Mouse (Mus musculus) kidney, adult 11 months (tissue): ENCODE measurements around the gene Cd4.

ENCODE experiments used
- DNase-seq: peaks from one replicate; pipeline ENCODE4 v3.0.0; 2022

The Cd4 gene

DNA sequence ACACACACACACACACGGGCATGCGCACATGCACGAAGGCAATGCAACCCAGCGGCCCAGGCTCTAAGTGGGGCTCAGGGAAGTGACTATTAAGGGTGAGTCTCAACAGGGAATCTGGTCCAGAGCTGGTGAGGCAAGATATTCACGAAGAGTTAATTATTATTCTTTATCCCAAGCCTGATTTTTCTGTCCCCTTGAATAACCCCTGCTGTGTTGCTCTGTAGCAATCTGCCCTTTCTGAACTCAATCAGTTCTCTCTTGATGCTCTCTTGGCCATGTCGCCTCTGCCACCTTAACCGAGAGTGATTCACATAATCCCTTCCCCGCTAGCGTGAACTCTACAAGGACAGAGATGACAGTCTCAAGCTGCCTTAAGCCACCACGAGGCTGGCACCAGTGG lies 4.7 kb downstream of the Cd4 start:
- no peak for DNase-seq

DNA sequence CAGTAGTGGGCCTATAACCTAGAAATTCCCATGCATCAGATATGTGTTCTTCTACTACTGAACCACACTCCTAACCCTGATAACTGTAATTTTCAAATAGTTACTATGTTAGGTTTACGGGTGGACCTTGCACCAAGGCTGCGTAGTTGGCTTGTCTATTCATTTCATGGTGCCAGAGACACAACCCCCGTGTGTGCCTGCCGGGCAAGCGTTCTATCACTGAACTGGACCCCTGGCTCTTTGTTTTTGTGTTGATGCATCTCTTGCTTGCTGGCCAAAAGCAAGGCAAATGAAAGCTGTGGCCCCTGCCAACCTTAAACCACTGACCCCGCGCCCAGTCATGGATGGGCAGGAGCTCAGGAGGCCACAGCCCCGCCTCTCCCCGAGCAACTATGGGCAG lies 6.2 kb downstream of the Cd4 start:
- no peak for DNase-seq

DNA sequence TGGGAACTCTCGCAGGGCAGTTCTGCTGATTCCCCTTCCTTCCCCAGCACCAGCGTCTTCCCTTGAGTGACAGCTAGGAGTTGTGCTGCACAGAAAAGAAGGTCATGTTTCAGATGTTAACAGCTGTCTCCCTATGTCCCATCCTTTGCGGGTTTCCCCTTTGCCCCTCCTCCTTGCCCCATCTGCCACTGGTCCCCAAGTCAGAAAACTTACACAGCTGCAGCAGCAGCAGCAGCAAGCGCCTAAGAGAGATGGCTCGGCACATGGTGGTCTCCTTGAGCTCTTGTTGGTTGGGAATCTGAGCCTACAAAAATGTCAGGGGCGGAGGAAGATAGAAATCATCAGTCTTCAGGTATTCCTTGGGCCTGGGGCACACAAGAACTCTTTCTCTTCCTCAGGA lies 8.6 kb downstream of the Cd4 start:
- no peak for DNase-seq

DNA sequence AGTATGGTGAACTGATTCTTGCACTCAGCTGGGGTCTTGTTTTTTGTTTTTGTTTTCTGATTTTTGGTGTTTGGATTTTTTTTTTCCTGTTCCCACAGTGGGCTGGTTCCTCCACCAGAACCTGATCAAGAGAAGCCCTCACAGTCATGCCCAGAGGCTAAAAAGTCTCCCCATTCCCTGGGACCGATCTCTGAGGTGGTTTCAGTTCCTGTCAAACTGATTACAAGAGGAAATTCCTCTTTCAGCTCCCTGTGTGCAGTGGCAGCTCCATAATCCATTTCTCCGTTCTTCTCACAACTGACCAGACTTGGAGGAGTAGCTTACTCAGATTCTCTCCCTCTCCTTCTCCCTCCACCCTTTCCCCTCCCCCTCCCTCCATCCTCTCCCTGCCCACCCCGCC lies 13.7 kb downstream of the Cd4 start:
- DNase-seq = no peak

DNA sequence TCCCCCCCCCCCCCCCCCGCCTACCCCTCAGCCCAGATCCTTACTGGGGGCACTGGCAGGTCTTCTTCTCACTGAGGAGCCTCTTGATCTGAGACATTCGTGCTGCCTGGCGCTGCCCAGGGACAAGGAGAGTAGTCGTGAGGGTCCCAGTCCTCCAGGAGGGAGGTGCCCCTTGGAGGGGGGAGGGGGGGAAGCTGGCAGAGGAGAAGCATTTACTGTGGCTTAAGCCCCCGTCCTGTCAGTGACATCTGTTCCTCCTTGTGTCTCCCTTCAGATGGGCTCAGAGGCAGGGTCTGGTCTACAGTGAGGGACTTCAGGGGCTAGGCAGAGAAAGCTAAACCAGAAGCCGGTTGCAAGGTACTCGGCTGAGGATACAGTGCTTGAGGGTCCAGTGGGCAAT lies 21.5 kb downstream of the Cd4 start:
- DNase-seq = no peak

DNA sequence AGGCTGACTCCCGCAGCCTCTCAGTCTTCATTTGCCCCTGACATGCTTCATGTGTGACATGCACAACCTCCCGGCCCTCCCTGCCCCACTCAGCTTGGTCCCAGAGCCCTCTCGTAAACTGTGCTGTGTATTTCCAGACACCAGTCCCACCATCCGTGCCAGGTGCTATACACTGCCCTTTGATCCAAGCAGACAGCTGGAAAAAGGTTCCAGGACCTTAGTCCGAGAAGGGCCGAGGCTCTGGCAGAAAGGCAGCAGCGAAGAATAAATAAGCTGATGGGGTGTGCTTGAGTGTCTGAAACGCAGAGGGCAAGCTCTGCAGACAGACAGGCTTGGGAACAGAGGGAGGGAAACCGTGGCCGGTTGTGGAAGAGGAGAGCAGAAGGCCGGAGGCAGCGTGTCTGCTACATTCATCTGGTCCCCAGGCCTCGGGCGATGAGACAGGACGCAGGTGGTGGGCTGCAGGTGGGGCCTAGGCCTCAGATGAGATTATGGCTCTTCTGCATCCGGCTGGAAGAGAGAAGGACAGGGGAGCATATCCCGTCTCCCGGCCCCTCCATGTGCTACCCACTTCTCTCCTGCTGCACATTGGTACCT lies 22.2 kb downstream of the Cd4 start:
- DNase-seq = no peak

DNA sequence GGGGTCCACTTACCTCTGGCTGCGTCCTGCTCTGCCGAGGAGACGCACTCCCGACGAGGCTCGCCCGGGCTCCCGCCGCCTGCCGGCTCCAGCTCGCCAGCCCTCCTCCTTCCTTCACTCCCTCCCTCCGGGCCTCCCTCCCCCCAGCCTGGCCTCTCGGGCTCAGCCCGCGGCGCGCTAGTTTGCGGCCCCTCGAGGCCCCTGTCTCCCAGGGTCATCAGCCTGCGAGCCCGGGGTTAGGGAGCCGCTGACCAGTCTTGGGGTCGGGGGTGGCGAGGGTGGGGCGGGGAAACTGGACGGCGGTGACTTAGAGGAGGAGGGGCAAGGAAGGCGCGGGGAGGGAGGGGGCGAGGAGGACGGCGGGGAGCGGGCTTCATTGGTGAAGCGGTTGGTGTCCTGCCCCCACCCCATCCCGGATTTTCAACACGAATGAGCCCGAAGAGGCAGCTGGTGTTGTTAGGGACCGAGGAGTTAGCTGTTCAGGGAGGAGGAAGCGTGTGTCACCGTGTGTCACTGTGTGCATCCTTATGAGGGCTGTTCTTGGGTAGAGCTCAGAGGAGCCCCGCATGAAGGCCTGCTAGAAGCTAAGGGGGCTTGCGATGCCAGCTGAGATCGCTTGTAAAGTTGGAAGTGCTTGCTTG lies 24.2 kb downstream of the Cd4 start, which contains the start of gene Gpr162:
Gene Gpr162, minus strand, starts transcription at position 326 of the 641 bp plus-strand sequence.
- DNase-seq = peak; percentile 42

DNA sequence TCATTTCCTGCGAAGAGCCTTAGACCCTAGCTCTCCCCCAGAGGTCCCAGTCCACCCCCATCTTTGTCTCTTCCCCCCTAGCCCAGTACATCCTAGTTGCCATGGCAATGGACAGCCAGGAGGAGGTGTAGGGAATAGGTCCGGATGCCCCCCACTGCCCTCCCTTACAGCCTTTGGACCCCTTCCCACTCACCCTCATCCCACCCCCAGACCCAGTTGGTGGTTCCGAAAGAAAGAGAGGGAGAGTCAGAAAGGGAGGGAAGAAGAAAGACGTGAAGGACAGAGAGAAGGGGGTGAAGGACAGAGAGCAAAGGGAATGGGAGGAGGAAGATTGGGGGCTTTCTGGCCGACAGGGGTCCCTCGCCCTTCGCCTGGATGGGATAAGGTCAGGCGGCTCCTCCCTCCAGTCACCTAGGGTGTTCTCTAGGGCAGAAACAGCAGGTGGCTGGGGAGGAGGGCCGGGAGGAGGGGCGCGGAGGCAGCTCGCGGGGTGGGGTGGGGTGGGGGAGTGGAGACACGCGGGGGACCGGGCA lies 24.8 kb downstream of the Cd4 start:
- no peak for DNase-seq

DNA sequence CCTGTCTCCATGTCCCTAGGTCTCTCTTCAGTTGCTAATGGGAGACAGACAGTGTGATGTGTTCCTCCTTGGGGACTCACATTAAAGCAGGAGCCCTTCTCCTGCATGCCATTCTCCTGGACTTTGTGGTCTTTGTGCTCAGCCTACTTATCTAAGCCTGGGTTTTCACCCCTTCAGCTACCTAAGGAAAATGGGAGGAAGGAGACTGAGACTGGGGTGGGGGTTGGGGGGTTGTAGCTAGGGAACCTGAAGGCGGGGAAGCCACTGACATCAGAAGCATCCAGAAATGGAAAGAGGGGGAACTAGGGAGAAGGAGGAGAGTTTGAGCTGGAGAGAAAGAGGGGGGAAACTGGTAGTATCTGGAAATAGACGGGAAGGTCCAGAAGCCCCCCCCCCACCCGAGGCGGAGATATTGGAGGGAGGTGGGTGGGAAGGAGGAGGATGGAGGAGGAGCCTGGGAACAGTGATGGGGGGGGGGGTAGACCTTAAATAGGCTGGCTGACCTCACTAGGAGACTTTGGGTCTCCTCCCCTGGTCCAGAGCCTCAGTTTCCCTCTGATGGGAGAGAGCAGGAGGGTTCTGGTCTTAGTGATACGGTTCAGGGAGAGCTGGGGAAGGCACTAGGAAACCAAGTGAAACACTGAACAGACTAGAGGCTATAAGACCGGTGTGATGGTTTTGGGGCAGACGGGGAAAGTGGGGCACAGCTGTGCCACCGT lies 25.5 kb downstream of the Cd4 start:
- DNase-seq = no peak

DNA sequence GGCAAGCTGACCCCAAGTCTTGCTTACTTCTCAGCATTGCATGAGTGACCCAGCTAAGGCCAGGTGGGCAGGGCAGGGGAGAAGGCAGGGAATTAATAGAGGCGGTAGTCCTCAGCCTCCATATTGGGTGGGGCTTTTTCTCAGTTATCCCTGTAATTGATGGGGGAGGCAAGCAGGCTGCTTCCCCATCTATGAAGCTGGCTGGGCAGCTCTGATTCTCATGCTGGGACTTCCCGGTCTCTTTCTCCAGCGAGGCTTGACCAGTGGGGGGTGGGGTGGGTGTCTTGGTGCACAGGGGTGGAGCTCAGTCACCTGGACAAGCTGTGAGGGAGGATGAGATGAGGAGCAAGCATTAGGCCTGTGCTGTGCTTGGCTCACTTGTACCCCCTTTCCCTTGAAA lies 26.2 kb downstream of the Cd4 start:
- DNase-seq = no peak

DNA sequence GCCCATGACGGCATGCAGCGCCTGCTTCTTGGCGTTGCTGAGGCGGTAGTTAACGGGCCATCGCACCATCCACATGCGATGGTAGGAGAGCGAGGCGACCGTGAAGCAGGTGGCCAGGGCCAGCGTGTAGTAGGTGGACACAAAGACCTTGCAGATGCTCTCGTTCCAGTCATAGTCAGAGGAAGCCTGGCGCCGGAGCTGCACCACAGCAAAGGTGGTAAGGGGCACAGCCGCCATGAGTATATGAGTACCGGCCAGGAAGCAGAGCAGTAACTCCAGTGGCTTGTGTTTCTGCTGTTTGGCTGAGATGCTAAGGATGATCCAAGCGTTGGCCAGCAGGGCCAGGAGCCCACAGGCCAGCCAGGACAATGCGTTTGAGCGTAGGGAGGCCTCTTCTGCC lies 26.8 kb downstream of the Cd4 start:
- no peak for DNase-seq

DNA sequence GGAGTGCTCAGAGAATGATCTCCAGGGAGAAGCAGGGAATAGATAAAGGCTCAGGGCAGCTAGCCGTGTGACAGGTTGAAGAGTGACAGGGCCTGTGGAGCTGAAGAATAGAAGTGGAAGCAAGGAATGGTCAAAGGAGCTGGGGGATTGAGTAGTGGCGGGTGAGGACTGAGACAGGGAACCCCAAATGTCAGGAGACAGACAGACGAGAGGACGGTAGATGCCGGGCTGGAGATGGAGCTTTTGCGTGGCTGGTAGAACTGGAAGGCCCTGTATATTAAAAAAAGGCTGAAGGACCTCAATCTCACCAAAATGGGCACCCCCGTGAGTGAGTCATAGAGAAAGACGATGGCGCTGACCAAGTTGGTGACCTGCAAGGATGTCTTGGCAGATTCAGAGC lies 27.5 kb downstream of the Cd4 start:
- no peak for DNase-seq

DNA sequence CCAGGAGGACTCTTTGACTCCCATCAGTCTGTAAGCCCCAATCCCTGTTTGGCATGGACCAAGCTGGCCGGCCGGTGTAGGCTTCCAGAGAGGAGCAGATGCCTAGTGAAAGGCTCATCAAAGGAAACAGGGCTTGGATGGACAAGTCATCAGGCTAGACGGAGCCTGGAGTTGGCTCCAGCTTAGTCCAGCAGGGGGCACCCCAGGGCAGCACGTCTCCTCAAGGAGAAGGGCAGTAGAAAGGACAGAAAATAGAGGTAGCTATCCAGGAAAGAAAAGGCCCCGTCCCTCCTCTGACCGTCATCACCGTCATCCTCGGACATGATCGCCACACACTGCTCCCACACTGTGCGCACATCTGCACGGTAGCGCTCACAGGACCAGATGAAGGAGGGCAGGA lies 28.3 kb downstream of the Cd4 start:
- peak; percentile 73 for DNase-seq

DNA sequence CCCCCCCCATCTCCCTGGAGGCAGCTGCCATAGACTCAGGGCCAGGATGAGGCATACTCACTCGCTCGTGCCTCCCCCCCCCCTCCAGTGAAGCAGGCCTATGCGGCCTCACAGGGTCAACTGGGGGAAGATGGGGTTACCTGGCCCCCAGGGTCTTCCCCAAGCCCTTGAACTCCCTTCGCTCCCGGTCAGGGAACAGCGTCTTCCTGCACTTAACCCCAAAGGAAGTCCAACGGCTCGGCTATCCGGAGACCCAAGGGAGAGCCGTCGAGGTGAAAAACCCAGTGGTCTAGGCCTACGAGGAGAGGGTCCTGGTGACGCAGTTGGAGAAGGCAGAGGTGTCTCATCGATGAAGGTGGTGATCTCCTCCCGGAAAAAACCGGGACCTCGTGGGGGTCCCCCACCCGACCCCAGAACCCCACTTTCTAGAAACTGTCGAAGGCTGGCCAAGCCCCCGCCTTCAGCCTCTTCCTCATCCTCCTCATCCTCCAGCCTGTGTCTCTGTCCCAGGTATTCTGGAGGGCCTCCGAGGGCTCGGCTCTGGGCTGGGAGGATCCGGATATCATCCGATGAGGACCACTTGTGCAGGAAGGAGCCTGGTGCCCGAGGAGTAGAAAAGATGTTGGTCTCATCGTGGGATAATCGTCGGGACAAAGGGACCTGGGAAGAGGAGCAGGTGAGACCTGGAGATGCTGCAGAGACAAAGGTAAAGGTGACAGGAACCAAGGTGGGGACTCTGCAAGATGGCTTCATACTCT lies 29.3 kb downstream of the Cd4 start:
- DNase-seq = no peak

DNA sequence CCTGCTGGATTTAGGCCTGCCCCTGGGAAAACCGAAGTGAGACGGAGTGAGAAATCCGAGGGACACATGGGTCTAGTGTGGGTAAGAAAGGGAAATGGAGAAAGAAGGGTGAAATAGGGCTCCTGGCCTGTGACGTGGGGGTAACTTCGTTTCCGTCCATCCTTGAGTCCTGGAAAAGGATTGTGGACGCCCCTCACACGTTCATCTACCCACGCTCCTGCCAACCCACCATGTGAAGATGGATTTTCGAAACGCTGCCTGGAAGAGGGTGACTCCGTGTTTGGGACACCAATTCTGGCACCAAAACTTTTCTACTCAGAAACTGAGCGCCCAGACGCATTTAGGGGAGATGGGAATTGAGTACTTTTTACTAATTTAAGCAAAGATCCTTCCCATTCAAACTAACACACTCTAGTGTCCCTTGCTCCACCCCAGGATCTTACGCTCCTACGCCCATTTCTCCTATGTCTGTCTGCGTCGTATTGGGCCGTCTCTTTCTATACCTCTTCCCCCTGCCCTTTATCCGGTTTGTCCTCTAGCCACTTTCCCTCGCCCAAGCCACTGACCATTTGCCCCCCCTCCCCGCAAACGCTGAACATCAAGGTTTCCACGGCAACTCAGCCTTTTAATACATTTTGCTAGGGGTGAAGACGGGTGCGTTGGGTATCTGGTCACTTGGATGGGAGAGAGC lies 30.0 kb downstream of the Cd4 start:
- DNase-seq = no peak

DNA sequence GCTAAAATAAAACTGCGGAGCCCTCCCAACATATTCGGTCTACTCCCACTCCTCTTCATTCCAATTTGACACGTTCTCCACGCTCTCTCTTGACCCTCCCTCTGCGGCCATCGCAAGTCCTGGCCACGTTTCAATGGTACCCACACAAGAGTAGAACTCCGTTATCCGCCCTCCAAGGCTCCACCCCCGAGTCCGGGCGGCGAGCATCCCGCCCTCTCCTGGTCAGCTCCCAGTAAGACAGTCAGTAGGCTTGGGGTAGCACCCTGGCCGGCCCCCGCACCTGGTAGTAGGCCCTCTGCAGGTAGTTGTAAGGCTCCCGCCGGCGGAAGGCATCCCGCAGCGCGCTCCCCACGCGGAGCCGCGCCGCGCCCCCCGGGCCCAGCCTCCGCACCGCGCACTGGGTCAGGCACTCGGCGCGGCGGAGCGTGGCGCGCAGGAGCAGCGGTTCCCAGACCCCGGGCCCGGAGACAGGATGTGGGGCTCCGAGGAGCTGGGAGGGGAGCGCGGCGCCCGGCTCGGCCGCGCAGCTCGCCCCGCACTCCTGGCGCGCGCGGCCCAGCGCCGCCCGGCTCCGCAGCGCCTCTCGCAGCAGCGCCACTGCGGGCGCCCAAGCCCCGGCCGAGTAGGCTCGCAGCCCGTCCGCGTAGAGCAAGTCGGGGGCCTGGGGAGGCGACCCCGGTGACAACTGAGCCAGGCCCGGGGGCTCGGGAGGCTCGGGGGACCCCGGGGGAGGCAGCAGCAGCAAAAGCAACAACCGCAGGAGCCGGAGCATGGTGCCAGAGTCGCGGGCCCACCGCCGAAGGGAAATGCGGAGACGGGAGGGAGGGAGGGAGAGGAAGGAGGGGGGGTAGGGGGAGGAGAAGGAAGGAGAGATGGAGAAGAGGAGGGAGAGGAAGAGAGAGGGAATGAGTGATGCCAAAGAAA lies 30.8 kb downstream of the Cd4 start, which contains the start of gene P3h3:
Gene P3h3, minus strand, starts transcription at position 837 of the 924 bp plus-strand sequence.
- peak; percentile 70 for DNase-seq

DNA sequence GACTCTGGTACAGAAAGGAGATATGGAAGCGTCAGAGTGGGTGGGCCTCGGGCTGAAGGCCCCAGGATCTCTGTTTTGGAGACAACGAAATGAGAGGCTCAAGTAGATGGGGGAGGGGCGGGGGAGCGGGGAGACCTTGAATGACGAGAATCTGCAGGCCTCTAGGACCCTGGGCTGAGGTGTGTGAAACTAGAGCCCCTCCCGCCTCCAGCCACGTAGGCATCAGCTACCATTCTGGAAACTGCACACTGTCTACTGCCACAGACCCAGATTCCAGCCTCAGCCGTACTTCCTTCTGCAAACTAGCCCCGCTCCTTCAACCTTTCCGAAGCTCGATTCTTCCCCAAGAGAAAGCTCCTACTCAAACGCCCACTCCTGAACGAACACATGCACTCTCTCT lies 31.7 kb downstream of the Cd4 start:
- no peak for DNase-seq

DNA sequence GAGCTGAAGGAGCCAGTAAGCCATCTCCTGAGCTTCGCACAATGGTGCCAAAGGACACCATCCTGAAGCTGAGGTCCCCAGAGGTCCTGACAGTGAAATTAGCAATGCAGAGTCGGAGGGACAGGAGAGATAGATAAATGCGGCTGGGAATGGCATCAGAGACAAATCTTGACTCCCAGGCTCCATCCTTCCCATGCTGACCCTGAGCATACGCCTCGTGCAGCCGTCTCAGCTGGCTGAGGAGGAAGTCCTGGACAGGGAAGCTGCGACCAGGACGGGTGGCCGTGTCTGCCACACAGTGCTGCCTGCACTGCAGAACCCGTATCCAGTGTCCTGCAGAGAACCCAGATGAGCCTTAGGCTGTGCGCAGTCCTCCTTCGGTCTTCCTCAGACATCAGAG lies 33.4 kb downstream of the Cd4 start:
- DNase-seq = no peak

DNA sequence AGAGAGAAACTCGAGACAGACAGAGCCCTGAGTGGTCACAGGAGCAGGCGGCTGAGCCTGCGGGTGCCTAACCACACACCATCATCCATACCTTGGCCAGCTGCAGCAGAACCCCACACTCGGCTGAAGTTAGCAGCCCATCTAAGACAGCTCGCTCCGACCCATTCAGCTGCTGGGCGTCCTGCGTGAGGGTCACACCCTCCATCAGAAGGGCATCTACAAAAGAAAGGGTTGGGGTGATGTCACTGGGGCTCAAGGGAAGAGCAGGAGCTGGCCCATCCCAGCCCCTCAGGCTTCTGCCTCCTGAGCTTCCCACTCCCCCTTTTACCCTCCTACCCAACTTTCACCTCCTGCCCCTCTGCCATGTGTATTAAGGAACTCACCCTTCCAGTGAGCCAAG lies 37.5 kb downstream of the Cd4 start:
- DNase-seq = no peak

DNA sequence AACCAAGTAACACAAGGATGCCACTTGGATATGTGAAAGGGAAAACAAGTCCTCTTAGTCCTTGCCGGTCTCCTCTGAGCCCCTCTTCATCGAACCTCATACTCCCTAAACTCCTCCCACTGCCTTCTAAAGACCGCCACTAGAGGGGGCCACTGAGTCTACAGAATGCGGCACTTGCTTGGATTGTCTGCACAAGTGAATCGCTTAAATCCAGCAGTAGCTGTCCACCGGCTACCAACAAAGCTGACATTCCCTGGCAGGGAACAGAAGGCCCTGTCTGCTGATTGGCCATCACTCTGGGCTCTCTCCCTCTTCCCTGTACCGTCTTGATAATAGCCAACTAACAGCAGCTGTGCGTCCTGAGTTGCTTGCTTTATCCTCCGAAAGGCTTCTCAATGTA lies 40.7 kb downstream of the Cd4 start:
- peak; percentile 83 for DNase-seq
